Mouse (Mus musculus) kidney, postnatal 14 days (tissue): ENCODE data around the gene Kras.

Source experiments
- DNase-seq: peaks from one replicate; pipeline ENCODE4 v3.0.0; 2022; ENCODE audit warnings: mixed read lengths

The Kras gene

GRCm38 (mm10) chr6:145186096-145186495 is 63.9 kb downstream of the Kras start:
- DNase-seq, result no peak

- peak; percentile 50 for DNase-seq
These were observed 68.0 kb downstream of the Kras start for GRCm38 (mm10) chr6:145182044-145182443.

GRCm38 (mm10) chr6:145179665-145180064 is 70.4 kb downstream of the Kras start:
- peak; percentile 63 for DNase-seq

GRCm38 (mm10) chr6:145176474-145176873 is 73.6 kb downstream of the Kras start:
- DNase-seq, result no peak

- DNase-seq, result no peak
These were observed 74.5 kb downstream of the Kras start for GRCm38 (mm10) chr6:145175571-145175981.

- DNase-seq, result peak; percentile 94
These were observed 76.3 kb downstream of the Kras start for GRCm38 (mm10) chr6:145173781-145174191.

- no peak for DNase-seq
These were observed 78.0 kb downstream of the Kras start for GRCm38 (mm10) chr6:145171892-145172606.
